Mouse (Mus musculus): ENCODE data around the gene Gm5426.

- no peak for TF ChIP-seq EP300 (IDR thresholded peaks at IDR 0.05; ENCODE audit: low read depth)
- peak; percentile 72 for TF ChIP-seq CTCF (IDR thresholded peaks at IDR 0.05; ENCODE audit: low read depth)
Observed at GRCm38 (mm10) chr10:96105124-96105523, 31.3 kb upstream of the Gm5426 start.

Data from liver, embryonic 14.5 days (tissue).